Mouse (Mus musculus) forebrain, embryonic 11.5 days (tissue): ENCODE measurements around the gene Fdx1. TPM values are rescaled to one million over a fixed set of nuclear protein-coding genes. Genes with fewer than 3 reads are reported as not detected.

ENCODE experiments used
- ATAC-seq: fragments of 200-750 bp; cut with Nextera tagmentation; replicated peaks from 2 replicates; pipeline ENCODE4 v1.8.0; 2017; ENCODE audit warnings: moderate TSS enrichment; ENCODE audit not compliant: low FRiP score
- DNase-seq: peaks from one replicate; pipeline ENCODE4 v3.0.0-alpha.2; 2017; ENCODE audit warnings: low spot score
- H3K27ac ChIP-seq: fragments of 300-500 bp; sonication (generic); 2 replicates; pipeline ENCODE4 v1.5.1; 2014; ENCODE audit warnings: low read depth, low read length
- H3K27me3 ChIP-seq: fragments of 300-500 bp; sonication (generic); 2 replicates; pipeline ENCODE4 v1.6.1; 2014; ENCODE audit warnings: mild to moderate bottlenecking, low read length, mixed read lengths; ENCODE audit not compliant: control insufficient read depth, insufficient read depth
- H3K36me3 ChIP-seq: fragments of 300-500 bp; sonication (generic); 2 replicates; pipeline ENCODE4 v1.6.1; 2014; ENCODE audit warnings: mild to moderate bottlenecking, low read length, moderate library complexity, mixed read lengths; ENCODE audit not compliant: control insufficient read depth, insufficient read depth
- H3K4me1 ChIP-seq: fragments of 300-500 bp; sonication (generic); replicated peaks from 2 replicates; pipeline ENCODE4 v1.6.1; 2014; ENCODE audit warnings: low read length, mixed read lengths; ENCODE audit not compliant: control insufficient read depth, insufficient read depth
- H3K4me2 ChIP-seq: fragments of 300-500 bp; sonication (generic); 2 replicates; pipeline ENCODE4 v1.6.1; 2014; ENCODE audit warnings: low read depth, mild to moderate bottlenecking, low read length, moderate library complexity, mixed read lengths; ENCODE audit not compliant: severe bottlenecking
- H3K4me3 ChIP-seq: fragments of 300-500 bp; sonication (generic); 2 replicates; pipeline ENCODE4 v1.5.1; 2014; ENCODE audit warnings: low read depth, low read length
- H3K9ac ChIP-seq: fragments of 300-500 bp; sonication (generic); 2 replicates; pipeline ENCODE4 v1.6.1; 2014; ENCODE audit warnings: low read length
- H3K9me3 ChIP-seq: fragments of 300-500 bp; sonication (generic); 2 replicates; pipeline ENCODE4 v1.6.1; 2016; ENCODE audit warnings: low read length, mixed read lengths; ENCODE audit not compliant: control insufficient read depth
- WGBS: fragments of 180-500 bp; shearing (Covaris S2); extraction: QIAGEN DNeasy Blood & Tissue Kit; methylation state at CpG from one replicate; pipeline ENCODE4 v1.1.7; 2014; 5-methylcytosine and 5-hydroxymethylcytosine counted together
- polyA plus RNA-seq: library from polyadenylated mRNA; unstranded; fragments of >200 nt; fragmentation: Nextera tagmentation; extraction: Ambion mirVana; gene quantifications from 2 replicates; pipeline ENCODE4 v1.2.1, GENCODE M21; 2014

Fdx1 gene
- polyA plus RNA-seq, 1 experiment from 2014 or later = 50.1 TPM

- Histone ChIP-seq H3K27ac (no peak overlapping the region), H3K4me3 (no peak overlapping the region), H3K36me3 (no peaks in the 10 kb centered on the region), H3K4me1 (no peaks in the 10 kb centered on the region), H3K27me3 (no peaks in the 10 kb centered on the region), H3K9ac (no peak overlapping the region), H3K4me2 (no peak overlapping the region), H3K9me3 (no peaks in the 10 kb centered on the region)
- ATAC-seq (no peak), DNase-seq (no peak)
- WGBS = 58% methylated on average over 10 of the region's 10 CpGs
Measured at GRCm38 (mm10) chr9:51928116-51928515, 35.2 kb downstream of the Fdx1 start.

- H3K27ac ChIP-seq = no peak overlapping the region
- WGBS = 82% methylated on average over 3 of the region's 3 CpGs
- no peak for ATAC-seq
Measured at GRCm38 (mm10) chr9:51927680-51928079, 35.7 kb downstream of the Fdx1 start.

GRCm38 (mm10) chr9:51926629-51927028, 36.7 kb downstream of the Fdx1 start:
- Histone ChIP-seq H3K4me1 (no peaks in the 10 kb centered on the region), H3K4me2 (no peak overlapping the region), H3K9ac (no peak overlapping the region), H3K27ac (no peak overlapping the region), H3K27me3 (no peaks in the 10 kb centered on the region), H3K4me3 (no peak overlapping the region), H3K36me3 (no peaks in the 10 kb centered on the region), H3K9me3 (no peaks in the 10 kb centered on the region)
- WGBS = 93% methylated on average over 8 of the region's 8 CpGs
- DNase-seq (no peak), ATAC-seq (no peak)

More at GRCm38 (mm10) chr9:51927680-51928079, 35.7 kb downstream of the Fdx1 start:
- Histone ChIP-seq H3K4me3 (no peak overlapping the region), H3K4me2 (no peak overlapping the region), H3K9ac (no peak overlapping the region), H3K27me3 (no peaks in the 10 kb centered on the region), H3K9me3 (no peaks in the 10 kb centered on the region), H3K36me3 (no peaks in the 10 kb centered on the region), H3K4me1 (no peaks in the 10 kb centered on the region)
- DNase-seq = no peak

- DNase-seq (no peak), ATAC-seq (no peak)
- no peaks in the 10 kb centered on the region for H3K4me1 ChIP-seq
- H3K27ac ChIP-seq = no peak overlapping the region
- H3K9me3 ChIP-seq = no peaks in the 10 kb centered on the region
- no peak overlapping the region for H3K4me2 ChIP-seq
- H3K9ac ChIP-seq = no peak overlapping the region
- 86% methylated on average over 8 of the region's 8 CpGs for WGBS
- H3K36me3 ChIP-seq = no peaks in the 10 kb centered on the region
- no peaks in the 10 kb centered on the region for H3K27me3 ChIP-seq
- no peak overlapping the region for H3K4me3 ChIP-seq
Measured at GRCm38 (mm10) chr9:51924551-51925081, 38.7 kb downstream of the Fdx1 start.

- no peaks in the 10 kb centered on the region for H3K27me3 ChIP-seq
- H3K36me3 ChIP-seq = no peaks in the 10 kb centered on the region
- no peak overlapping the region for H3K4me2 ChIP-seq
- H3K27ac ChIP-seq = no peak overlapping the region
- no peak for DNase-seq
- WGBS = 82% methylated on average over 2 of the region's 2 CpGs
- H3K9ac ChIP-seq = no peak overlapping the region
- H3K4me3 ChIP-seq = no peak overlapping the region
- no peak for ATAC-seq
- H3K9me3 ChIP-seq = no peaks in the 10 kb centered on the region
- H3K4me1 ChIP-seq = no peaks in the 10 kb centered on the region
Measured at GRCm38 (mm10) chr9:51922756-51923155, 40.6 kb downstream of the Fdx1 start.

GRCm38 (mm10) chr9:51915580-51915979, 47.8 kb downstream of the Fdx1 start:
- H3K27me3 ChIP-seq = no peaks in the 10 kb centered on the region

GRCm38 (mm10) chr9:51914481-51915120, 48.8 kb downstream of the Fdx1 start:
- WGBS = 84% methylated on average over 15 of the region's 15 CpGs
- DNase-seq = no peak

More at GRCm38 (mm10) chr9:51915580-51915979, 47.8 kb downstream of the Fdx1 start:
- WGBS = 85% methylated on average over 1 of the region's 1 CpGs
- Histone ChIP-seq H3K36me3 (no peaks in the 10 kb centered on the region), H3K9ac (no peak overlapping the region), H3K4me1 (no peaks in the 10 kb centered on the region), H3K27ac (no peak overlapping the region), H3K4me2 (no peak overlapping the region), H3K9me3 (no peaks in the 10 kb centered on the region), H3K4me3 (no peak overlapping the region)
- ATAC-seq (no peak), DNase-seq (no peak)

DNA sequence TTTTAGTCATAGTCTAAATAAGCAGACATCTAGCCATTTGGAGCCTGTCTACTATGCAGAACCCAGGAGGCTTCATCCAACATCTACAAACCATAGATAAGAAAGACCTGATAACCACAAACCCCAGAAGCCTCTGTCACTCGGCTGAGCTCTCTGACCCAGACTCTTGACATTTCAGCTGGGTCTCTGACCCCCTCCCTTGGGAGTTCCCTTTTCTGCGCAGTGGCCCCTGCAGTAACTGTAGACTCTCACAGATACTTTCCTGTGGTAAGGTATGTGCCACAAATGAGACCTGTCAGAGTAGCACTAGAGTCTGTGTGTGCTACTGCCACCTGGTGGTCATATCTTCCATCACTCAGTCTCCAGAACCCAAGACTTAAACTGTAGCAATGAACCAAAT, 54.5 kb downstream of the Fdx1 start:
- peak; percentile 71; the same call in 1 of the 2 replicates for ATAC-seq
- Histone ChIP-seq H3K9ac (no peak overlapping the region), H3K9me3 (no peaks in the 10 kb centered on the region), H3K27me3 (no peaks in the 10 kb centered on the region), H3K4me1 (no peaks in the 10 kb centered on the region), H3K36me3 (no peaks in the 10 kb centered on the region), H3K4me3 (no peak overlapping the region), H3K27ac (no peak overlapping the region), H3K4me2 (no peak overlapping the region)
- 47% methylated on average over 2 of the region's 2 CpGs for WGBS
- peak; percentile 76 for DNase-seq

More at GRCm38 (mm10) chr9:51914481-51915120, 48.8 kb downstream of the Fdx1 start:
- Histone ChIP-seq H3K27me3 (no peaks in the 10 kb centered on the region), H3K4me2 (no peak overlapping the region), H3K27ac (no peak overlapping the region), H3K9me3 (no peaks in the 10 kb centered on the region), H3K36me3 (no peaks in the 10 kb centered on the region), H3K9ac (no peak overlapping the region), H3K4me1 (no peaks in the 10 kb centered on the region), H3K4me3 (no peak overlapping the region)
- no peak for ATAC-seq

- WGBS = 81% methylated on average over 3 of the region's 3 CpGs
- no peaks in the 10 kb centered on the region for H3K36me3 ChIP-seq
- H3K9me3 ChIP-seq = no peaks in the 10 kb centered on the region
- no peak for ATAC-seq
- H3K4me1 ChIP-seq = no peaks in the 10 kb centered on the region
- no peaks in the 10 kb centered on the region for H3K27me3 ChIP-seq
- DNase-seq = no peak
- H3K27ac ChIP-seq = no peak overlapping the region
- no peak overlapping the region for H3K4me2 ChIP-seq
- no peak overlapping the region for H3K9ac ChIP-seq
- H3K4me3 ChIP-seq = no peak overlapping the region
Measured at GRCm38 (mm10) chr9:51908255-51908654, 55.1 kb downstream of the Fdx1 start.
